Mouse (Mus musculus) embryonic fibroblast, embryonic 13.5 days (primary cell): ENCODE measurements around the gene Cbx1. TPM values are rescaled to one million over a fixed set of nuclear protein-coding genes. Genes with fewer than 3 reads are reported as not detected.
"Not testable (repeated sequence)": the region's sequence is repeated elsewhere in the genome, so short reads cannot be mapped to it uniquely, and the experiment has no call there.

ENCODE experiments used
- H3K27ac ChIP-seq: 2 replicates; pipeline ENCODE4 v1.5.1; 2012; ENCODE audit warnings: low read length, control low read depth, inconsistent platforms; ENCODE audit not compliant: insufficient read depth
- H3K4me1 ChIP-seq: 2 replicates; pipeline ENCODE4 v1.6.1; 2011; ENCODE audit warnings: low read length; ENCODE audit not compliant: control insufficient read depth, insufficient read depth
- H3K4me3 ChIP-seq: 2 replicates; pipeline ENCODE4 v1.5.1; 2011; ENCODE audit warnings: mild to moderate bottlenecking, control low read depth, low read length; ENCODE audit not compliant: insufficient read depth
- CTCF ChIP-seq: IDR thresholded peaks from 2 replicates; pipeline ENCODE4 v1.5.1; 2011; ENCODE audit warnings: mild to moderate bottlenecking, control low read depth, low read length, moderate library complexity, borderline replicate concordance; ENCODE audit not compliant: insufficient read depth
- POLR2A ChIP-seq: IDR thresholded peaks from 2 replicates; pipeline ENCODE4 v1.6.1; 2011; ENCODE audit warnings: low read depth, mild to moderate bottlenecking, control low read depth, low read length, moderate library complexity
- polyA plus RNA-seq: library from polyadenylated mRNA; stranded (reverse); fragments of >200 nt; gene quantifications from 2 replicates; pipeline ENCODE4 v1.2.4, GENCODE M21; 2011; ENCODE audit warnings: low read depth; ENCODE audit not compliant: missing spikeins, insufficient read length

Cbx1 gene
- polyA plus RNA-seq, 1 experiment = 90.9 TPM

- H3K4me1 ChIP-seq = no peaks in the 10 kb centered on the region
- TF ChIP-seq POLR2A (no peak), CTCF (no peak)
Measured at GRCm38 (mm10) chr11:96847240-96847639, 58.3 kb downstream of the Cbx1 start.

DNA sequence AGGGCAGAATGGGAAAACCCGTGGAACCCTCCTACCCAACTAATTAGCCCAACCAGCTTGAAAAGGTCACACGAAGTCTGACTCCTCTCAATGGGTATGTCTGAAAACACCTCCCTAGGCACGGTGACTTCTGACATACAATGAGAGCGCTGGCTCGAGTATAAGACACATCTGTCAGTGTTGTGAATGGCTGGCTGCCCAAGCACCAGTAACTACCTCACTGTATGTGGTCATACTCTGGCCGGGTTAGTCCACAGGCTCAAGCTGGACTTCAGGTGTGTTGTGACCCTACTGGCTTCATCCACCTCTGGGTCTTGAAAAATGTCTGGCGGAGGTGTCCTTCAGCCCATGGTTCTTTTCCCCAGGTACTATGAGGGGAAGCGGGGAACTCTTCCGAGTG, 59.8 kb downstream of the Cbx1 start:
- no peak for TF ChIP-seq POLR2A
- TF ChIP-seq CTCF = no peak

More at GRCm38 (mm10) chr11:96847240-96847639, 58.3 kb downstream of the Cbx1 start:
- Histone ChIP-seq H3K4me3 (no peak overlapping the region), H3K27ac (no peak overlapping the region)

GRCm38 (mm10) chr11:96849145-96849544, 60.2 kb downstream of the Cbx1 start:
- not testable (repeated sequence) for H3K4me1 ChIP-seq, H3K27ac ChIP-seq
- H3K4me3 ChIP-seq = peak overlapping the region; percentile 53; the same call in 1 of the 2 replicates

More for the DNA sequence above, 59.8 kb downstream of the Cbx1 start:
- H3K27ac ChIP-seq = no peak overlapping the region
- no peaks in the 10 kb centered on the region for H3K4me1 ChIP-seq
- no peak overlapping the region for H3K4me3 ChIP-seq

- TF ChIP-seq CTCF (no peak), POLR2A (peak; percentile 81)
- Histone ChIP-seq H3K27ac (peak within 1 kb of the TSS; percentile 41), H3K4me1 (no peaks in the 10 kb centered on the region), H3K4me3 (peak within 1 kb of the TSS; percentile 88)
Measured at GRCm38 (mm10) chr11:96849681-96850467, 60.9 kb downstream of the Cbx1 start, which contains the start of gene Copz2. Gene Copz2 (plus strand): TSS chr11:96849870.

DNA sequence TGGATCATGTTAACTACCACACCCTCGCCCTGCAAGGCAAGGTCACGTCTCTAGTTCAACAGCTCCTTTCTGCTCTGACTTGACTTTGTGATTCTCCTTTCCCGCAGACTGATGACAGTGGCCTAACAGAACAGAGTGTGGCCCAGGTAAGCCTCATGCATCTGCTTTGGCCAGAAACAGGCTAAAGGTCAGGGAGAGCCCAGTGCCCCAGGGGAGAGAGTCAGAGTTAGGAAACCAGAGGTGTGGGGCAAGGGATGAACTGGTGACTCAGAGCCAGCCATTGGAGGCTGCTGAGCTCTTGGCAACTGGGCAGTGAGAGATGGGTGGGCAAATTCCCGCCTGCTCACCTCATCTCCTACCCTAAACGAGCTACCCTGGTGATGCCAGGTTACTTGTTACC, 68.5 kb downstream of the Cbx1 start:
- Histone ChIP-seq H3K4me1 (peaks cover 9% of the 10 kb centered on the region), H3K27ac (no peak overlapping the region), H3K4me3 (no peak overlapping the region)
- TF ChIP-seq POLR2A (no peak), CTCF (no peak)

Other genes with a start within 250 kb of the Cbx1 start
- 31.1 and 32.5 TPM in 2 replicates for gene Snx11, start 11.6 kb upstream of the Cbx1 start, polyA plus RNA-seq
- gene Nfe2l1, start 40.8 kb downstream of the Cbx1 start, polyA plus RNA-seq = 370 and 371 TPM in 2 replicates
- gene Copz2, start 60.7 kb downstream of the Cbx1 start, polyA plus RNA-seq = 172 and 187 TPM in 2 replicates
- 47.6 and 55.7 TPM in 2 replicates for gene Cdk5rap3, start 127.4 kb downstream of the Cbx1 start, polyA plus RNA-seq
- not detected in 2 replicates for gene Prr15l, start 139.0 kb downstream of the Cbx1 start, polyA plus RNA-seq
- 6.8 and 8.3 TPM in 2 replicates for gene Pnpo, start 154.9 kb downstream of the Cbx1 start, polyA plus RNA-seq
- gene Sp2, start 193.8 kb downstream of the Cbx1 start, polyA plus RNA-seq = 11.9 and 12.3 TPM in 2 replicates
- 0.33 and 0.35 TPM in 2 replicates for gene Sp6, start 224.3 kb downstream of the Cbx1 start, polyA plus RNA-seq
- 6.9 and 9.7 TPM in 2 replicates for gene Scrn2, start 240.8 kb downstream of the Cbx1 start, polyA plus RNA-seq